Mouse (Mus musculus): ENCODE measurements around the gene Optn.

DNA sequence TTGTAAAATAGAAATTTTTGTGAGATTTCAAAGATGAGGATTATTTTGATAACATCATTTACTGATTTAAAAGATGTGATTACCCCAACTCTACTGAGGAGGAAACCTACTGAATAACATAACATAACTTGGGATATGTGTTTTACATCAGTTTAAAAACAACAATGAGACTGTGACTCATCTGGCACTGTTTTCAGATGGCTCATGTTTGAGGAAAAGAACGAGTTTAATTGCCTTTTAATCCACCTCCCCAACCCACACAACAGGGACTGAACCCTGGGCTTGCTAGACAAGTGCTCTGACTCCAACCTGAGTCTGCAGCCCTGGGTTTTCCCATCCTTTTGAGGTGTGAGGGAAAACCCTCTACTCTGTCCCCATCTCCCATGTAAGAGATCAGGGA, 31.5 kb upstream of the Optn start:
- TF ChIP-seq CTCF (IDR thresholded peaks at IDR 0.05; ENCODE audit: insufficient read depth, low read length) (no peak), POLR2A (IDR thresholded peaks at IDR 0.05; ENCODE audit: borderline replicate concordance, extremely low read depth, low read depth, low read length) (no peak)
